Mouse (Mus musculus) left cerebral cortex, postnatal 14 days (tissue): ENCODE results near the gene Gnptab. TPM values are rescaled to one million over a fixed set of nuclear protein-coding genes. Genes with fewer than 3 reads are reported as not detected.

Source experiments
- DNase-seq, 2 experiments: peaks; one replicate each; pipeline ENCODE4 v3.0.0; 2021 to 2022; ENCODE audit warnings: low spot score in 2 of 2, mixed read lengths in 1 of 2
- intact Hi-C: fragments of 180-260 bp; cut with DNase I; formaldehyde crosslinking; loops from one replicate; pipeline ENCODE4 v1.15.1; 2025
- long read RNA-seq, 2 experiments: library from polyadenylated mRNA; stranded (forward); transcript quantifications; one replicate each; pipeline ENCODE4 v2.0.0; 2021
- total RNA-seq, 2 experiments: library from RNA; stranded (reverse); gene quantifications; 2 replicates each; pipeline ENCODE4 v1.2.3; 2021

Gene Gnptab
- 10 to 100 TPM; 81.4 to 93.4 TPM for total RNA-seq
- long read RNA-seq, experiment 1, full-length matches to known transcripts: 21 of 40 reads
- long read RNA-seq, experiment 1, partial matches to known transcripts: 10 of 40 reads
- long read RNA-seq, experiment 1, other reads (novel, unspliced or antisense): 9 of 40 reads
- long read RNA-seq, experiment 2, full-length matches to known transcripts: 22 of 39 reads
- long read RNA-seq, experiment 2, partial matches to known transcripts: 7 of 39 reads
- long read RNA-seq, experiment 2, other reads (novel, unspliced or antisense): 10 of 39 reads

DNA sequence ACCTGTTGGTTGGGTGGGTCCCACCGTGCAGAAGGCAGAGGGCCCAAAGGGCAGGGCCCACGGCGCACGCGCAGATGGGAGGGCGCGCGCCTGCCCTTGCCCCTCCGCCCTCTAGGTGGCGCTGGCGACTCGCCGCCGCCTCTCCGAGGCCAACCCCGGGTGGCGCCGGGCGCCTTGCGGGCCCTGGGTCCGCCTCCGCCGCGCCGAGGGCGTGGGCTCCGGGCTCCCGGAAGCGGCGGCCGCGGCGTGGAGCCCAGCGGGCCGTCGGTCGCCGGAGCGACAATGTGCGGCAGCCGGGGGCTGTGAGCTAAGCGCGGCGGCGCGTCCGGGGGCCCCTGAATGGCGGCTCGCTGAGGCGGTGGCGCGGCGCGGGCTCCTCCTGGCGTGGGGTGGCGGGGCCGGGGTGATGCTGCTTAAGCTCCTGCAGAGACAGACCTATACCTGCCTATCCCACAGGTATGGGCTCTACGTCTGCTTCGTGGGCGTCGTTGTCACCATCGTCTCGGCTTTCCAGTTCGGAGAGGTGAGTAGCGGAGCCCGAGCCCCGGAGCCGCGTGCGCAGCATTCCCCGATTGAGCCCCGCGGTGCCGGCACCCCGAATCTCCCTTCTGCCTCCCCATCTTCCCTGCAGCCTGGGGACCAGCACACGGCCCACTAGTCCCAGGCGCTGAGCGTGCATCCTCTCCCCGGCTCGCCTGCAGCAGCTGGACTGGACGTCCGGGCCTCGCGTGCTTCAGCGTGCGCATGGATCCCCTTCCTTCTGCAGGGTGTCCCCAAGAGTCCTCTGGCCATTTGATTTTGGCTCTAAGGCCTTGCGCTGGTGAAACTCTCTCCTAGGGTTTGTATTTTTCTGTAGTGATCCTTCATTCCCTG lies at the start of gene Gnptab, which contains the start of gene Dram1:
Gene Gnptab, plus strand, starts transcription at position 120 of the 873 bp plus-strand sequence.
Gene Dram1, minus strand, starts transcription at position 68 of the 873 bp plus-strand sequence.
- intact Hi-C loops: loop anchor here (1.0 to 5.0 kb wide), 3 partner anchors 47 to 348 kb away; no protein-coding TSS in a partner anchor
- peak; percentile 75 to 88 for DNase-seq

DNA sequence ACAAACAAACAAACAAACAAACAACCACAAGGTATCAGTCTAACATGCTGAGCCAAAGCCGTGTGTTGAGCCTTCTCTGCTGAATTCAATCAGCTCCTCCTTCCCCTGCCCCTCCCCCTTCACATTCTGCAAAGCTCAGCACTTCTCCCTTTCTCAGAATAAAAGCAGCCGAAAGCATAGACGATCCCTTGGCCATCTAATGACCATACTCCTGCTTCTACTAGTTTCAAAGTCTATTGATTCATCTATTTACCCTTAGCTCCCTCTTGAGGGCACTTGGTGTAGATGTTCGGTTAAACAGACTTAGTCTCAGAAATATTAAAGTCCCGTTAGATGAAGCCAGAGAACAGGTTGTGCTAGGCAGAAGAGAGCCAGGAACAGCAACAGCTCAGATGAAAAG lies 48.2 kb upstream of the Gnptab start:
- intact Hi-C loops: no loop called here
- DNase-seq: peak; percentile 19 to 35

- intact Hi-C loops: no loop called here
- DNase-seq: no peak
Measured at GRCm38 (mm10) chr10:88340660-88341059, 38.3 kb upstream of the Gnptab start.

GRCm38 (mm10) chr10:88341368-88341767 lies 37.6 kb upstream of the Gnptab start:
- intact Hi-C loops: no loop called here

GRCm38 (mm10) chr10:88345899-88346401 lies 33.0 kb upstream of the Gnptab start:
- intact Hi-C loops: no loop called here
- DNase-seq: no peak

More at GRCm38 (mm10) chr10:88341368-88341767, 37.6 kb upstream of the Gnptab start:
- DNase-seq: no peak

DNA sequence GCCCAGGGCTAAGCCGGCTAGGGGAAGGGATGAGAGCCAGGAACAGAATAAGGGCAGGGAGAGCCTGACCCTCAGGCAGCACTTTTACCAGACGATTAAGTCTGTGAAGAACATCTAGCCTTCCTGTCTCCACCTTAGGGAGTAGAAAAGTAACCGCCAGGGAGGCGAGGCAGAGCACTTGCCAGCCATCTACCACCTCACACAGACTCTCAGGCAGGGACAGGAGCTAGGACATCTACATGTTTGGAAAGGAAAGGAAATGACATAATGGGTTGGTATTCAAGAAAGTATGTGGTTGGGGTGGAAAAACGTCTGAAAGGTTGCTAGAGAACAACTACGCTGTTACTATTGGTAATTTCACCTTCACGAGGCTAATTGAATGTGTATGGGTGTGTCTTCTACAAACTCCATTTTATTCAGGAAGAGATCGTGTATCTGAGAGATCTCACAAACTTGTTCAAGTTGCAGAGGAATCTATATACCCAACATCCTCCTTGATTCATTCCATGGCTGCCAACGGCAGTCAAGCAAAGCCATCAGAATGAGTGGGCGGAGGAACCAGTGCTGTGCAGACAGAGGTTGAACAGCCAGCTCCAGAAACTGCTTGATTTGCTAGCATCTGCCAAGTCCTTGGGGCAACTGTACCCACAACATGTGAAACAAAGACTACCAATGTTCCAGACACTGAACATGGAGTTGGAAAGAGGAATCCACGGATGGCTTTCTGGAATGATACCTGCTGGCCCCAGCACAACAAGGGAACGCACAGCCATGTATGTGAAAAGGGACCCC lies 32.3 kb upstream of the Gnptab start:
- intact Hi-C loops: no loop called here
- DNase-seq: no peak

- intact Hi-C loops: no loop called here
- no peak for DNase-seq
Measured at GRCm38 (mm10) chr10:88349800-88350199, 29.1 kb upstream of the Gnptab start.

GRCm38 (mm10) chr10:88350687-88351086 lies 28.2 kb upstream of the Gnptab start:
- DNase-seq: no peak
- intact Hi-C loops: no loop called here

- no peak for DNase-seq
- intact Hi-C loops: no loop called here
Measured at GRCm38 (mm10) chr10:88351411-88352103, 27.4 kb upstream of the Gnptab start.

GRCm38 (mm10) chr10:88352549-88352948 lies 26.4 kb upstream of the Gnptab start:
- DNase-seq: no peak
- intact Hi-C loops: no loop called here

DNA sequence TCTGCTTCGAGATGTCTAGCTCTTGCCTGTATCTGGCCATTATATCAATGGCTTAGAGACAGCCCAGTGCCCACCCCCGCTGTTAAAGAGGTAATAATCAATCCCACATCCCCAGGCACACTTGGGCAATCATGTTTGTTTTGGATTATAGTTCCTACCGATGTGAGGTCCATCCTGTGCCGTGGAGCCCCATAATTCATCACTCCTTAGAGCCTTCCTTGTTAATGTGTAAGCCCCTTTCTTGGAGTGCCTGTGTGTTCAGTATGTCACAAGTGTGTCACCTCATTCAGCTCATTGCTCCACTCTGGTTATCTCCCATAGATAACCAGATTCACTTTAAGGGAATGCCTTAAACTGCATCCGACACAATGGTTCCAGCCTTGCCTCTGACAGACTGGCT lies 24.3 kb upstream of the Gnptab start:
- no peak for DNase-seq
- intact Hi-C loops: no loop called here

- intact Hi-C loops: no loop called here
- DNase-seq: no peak
Measured at GRCm38 (mm10) chr10:88356114-88356982, 22.6 kb upstream of the Gnptab start.

DNA sequence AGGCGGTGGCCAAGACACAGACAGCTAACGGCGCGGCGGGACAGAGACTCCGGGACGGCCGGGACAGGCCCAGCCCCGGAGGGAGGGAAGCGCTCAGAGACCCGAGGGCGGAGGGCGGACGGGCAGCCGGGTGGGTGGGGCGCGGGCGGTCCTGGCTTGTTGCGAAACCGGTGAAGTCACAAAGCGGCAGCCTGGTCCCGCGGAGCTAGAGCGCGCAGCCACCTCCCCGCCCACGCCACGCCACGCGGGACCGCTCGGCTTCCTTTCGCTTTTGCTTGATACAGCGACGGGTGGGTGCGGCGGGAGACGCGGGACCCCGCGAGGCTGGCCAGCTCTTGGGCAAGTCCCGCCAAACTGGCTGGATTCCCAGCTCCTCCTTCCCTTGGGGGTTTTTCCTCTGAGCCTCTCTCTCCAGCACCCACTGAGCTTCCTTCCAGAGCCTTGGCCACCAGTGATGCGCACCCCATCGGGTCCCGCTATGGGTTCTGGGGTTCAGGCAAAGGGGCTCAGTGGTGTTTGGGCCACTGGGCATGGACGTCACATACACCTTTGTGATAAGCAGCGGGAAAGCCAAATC lies 21.9 kb upstream of the Gnptab start:
- intact Hi-C loops: no loop called here
- peak; percentile 44 to 66 for DNase-seq

DNA sequence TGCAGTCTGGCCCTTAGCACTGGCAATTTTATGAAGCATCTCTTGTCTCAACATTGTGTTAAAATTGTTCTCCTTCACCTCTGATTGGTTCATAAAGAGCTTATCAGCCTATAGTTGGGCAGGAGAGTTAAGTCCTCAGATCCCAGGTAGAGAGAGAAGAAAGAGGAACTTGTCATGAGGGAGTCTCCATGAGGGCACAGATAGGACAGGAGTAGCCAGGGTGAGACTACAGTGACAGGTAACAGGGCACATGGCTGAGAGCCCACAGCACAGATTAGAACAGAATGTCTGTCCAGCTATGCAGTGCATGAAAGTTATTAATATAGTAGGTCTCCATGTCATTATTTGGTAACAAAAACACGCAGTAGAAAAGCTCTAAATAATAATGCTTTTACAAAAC lies 16.7 kb upstream of the Gnptab start:
- intact Hi-C loops: no loop called here
- no peak for DNase-seq

- no peak for DNase-seq
- intact Hi-C loops: no loop called here
Measured at GRCm38 (mm10) chr10:88364221-88364620, 14.7 kb upstream of the Gnptab start.

GRCm38 (mm10) chr10:88369233-88369632 lies 9.7 kb upstream of the Gnptab start:
- intact Hi-C loops: no loop called here

GRCm38 (mm10) chr10:88371793-88372192 lies 7.1 kb upstream of the Gnptab start:
- DNase-seq: peak in 1 of 2 experiments; percentile 26
- intact Hi-C loops: no loop called here

More at GRCm38 (mm10) chr10:88369233-88369632, 9.7 kb upstream of the Gnptab start:
- no peak for DNase-seq

DNA sequence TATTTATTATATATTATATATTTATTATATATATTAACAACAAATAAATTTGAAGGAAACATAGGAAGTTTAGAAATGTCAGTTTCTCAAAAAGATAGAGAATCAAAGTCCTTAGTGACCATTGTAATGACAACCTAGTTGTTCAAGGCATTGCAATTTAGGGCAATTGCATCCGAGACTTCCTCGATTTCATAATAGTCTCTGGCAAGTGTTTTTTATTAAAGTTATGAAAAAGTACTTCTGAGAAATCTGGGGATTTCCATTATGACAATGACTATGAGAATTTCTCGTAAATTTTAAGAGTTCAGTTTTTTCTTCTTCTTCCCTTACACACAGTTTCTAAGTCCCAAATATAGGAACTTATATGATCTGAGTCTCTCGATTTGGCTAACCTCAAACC lies 6.5 kb upstream of the Gnptab start:
- DNase-seq: no peak
- intact Hi-C loops: no loop called here
